Mouse (Mus musculus): ENCODE data around the gene Bicral. TPM values are rescaled to one million over a fixed set of nuclear protein-coding genes. Genes with fewer than 3 reads are reported as not detected.
A peak's percentile ranks its signal among the peaks of the same experiment; 100 is the strongest.

Bicral gene
- 11.4 and 11.8 TPM in 2 replicates for polyA plus RNA-seq (2012; rRNA removed)

DNA sequence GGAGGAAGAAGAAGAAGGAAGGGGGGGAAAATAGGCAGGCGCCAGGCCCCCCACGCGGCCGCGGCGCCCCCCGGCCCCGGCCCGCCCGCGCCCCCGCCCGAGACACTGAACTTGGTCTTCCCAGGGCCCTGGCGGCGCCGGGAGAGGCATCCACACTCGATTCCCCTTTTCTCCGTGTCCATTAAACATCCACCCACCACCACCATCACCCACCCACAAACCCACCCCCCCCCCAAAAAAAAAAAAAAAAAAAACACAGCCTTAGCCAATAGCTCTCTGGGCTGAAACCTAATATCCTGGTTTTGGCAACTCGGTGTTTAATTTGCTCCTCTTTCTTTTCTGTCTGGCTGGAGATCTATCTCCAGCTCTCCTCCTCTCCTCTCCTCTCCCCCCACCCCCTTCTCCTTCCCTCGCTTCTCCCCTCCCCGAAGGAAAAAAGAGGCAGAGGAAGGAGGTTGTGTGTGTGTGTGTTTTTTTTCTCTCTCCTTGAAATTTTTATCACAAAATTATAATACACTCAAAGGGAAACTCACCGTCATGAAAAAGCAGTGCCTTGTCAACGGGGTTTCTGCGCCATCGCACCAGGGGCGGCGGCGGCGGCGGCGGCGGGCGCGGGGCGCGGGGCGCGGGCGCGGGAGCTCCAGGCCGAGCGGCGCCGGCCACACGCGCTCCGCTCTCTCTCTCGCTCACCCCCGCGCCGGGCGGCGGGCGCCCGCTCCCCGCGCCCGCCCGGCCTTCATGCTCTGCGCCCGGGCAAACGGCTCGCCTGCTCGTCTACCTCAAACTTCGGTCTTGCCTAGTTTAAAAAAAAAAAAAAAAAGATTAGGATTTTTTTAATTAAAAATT lies at the start of gene Bicral:
Bicral (minus strand) TSS at position 580 of the 846 bp plus-strand sequence.
- Histone ChIP-seq H3K4me1 (ENCODE audit: control insufficient read depth, insufficient read depth, low read length) (peaks cover 21% of the 10 kb centered on the region), H3K36me3 (ENCODE audit: control insufficient read depth, insufficient read depth, low read length) (no peaks in the 10 kb centered on the region), H3K27me3 (replicated peaks; ENCODE audit: control insufficient read depth, insufficient read depth, low read length) (no peaks in the 10 kb centered on the region), H3K27ac (ENCODE audit: insufficient read depth, low read depth, low read length) (peak within 1 kb of the TSS; percentile 99), H3K4me3 (ENCODE audit: insufficient read depth, low read depth, low read length) (peak within 1 kb of the TSS; percentile 68)
- 1% methylated on average over 59 of the region's 65 CpGs for WGBS
- no peak for TF ChIP-seq CTCF (conservative IDR thresholded peaks at IDR 0.05; ENCODE audit: insufficient read depth, insufficient read length, low read depth, low read length)
- TF ChIP-seq POLR2A (IDR thresholded peaks at IDR 0.05; ENCODE audit: low read depth, low read length), result no peak
- peak; percentile 75 for DNase-seq

DNA sequence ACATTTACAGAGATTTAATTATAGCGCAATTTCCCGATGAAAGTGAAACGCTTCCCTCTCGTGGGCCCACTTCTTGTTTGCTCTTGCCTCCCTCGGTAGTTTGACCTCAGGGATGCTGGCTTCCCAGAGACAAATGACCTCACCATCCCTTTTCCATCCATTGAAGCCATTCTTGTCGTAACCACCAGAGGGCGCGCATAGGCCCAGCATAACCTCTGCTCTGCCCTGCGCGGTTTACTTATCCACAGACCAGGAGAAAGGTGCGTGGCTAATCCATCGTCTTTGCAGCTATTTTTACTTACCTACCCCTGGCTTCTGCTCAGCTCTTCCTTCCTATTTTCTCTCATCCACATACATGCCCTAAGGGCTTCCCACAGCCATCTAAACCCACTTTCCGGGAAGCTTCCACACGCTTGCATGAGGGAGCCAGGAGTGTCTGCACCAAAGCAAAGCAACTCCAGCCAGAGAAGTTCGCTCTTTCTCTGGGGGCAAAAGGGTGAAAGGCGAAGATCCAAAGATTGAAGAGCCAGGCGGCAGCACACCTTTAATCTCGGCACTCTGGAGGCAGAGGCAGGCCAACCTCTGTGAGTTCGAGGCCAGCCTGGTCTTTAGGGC lies 45.7 kb upstream of the Bicral start:
- TF ChIP-seq CTCF (conservative IDR thresholded peaks at IDR 0.05; ENCODE audit: insufficient read depth, insufficient read length, low read depth, low read length), result peak; percentile 96
- TF ChIP-seq POLR2A (IDR thresholded peaks at IDR 0.05; ENCODE audit: low read depth, low read length), result no peak
- Histone ChIP-seq H3K4me1 (ENCODE audit: control insufficient read depth, insufficient read depth, low read length) (no peaks in the 10 kb centered on the region), H3K4me3 (ENCODE audit: insufficient read depth, low read depth, low read length) (no peak overlapping the region), H3K27me3 (replicated peaks; ENCODE audit: control insufficient read depth, insufficient read depth, low read length) (no peaks in the 10 kb centered on the region), H3K27ac (ENCODE audit: insufficient read depth, low read depth, low read length) (no peak overlapping the region), H3K36me3 (ENCODE audit: control insufficient read depth, insufficient read depth, low read length) (no peaks in the 10 kb centered on the region)
- DNase-seq, result peak; percentile 88
- WGBS, result 22% methylated on average over 19 of the region's 19 CpGs

DNA sequence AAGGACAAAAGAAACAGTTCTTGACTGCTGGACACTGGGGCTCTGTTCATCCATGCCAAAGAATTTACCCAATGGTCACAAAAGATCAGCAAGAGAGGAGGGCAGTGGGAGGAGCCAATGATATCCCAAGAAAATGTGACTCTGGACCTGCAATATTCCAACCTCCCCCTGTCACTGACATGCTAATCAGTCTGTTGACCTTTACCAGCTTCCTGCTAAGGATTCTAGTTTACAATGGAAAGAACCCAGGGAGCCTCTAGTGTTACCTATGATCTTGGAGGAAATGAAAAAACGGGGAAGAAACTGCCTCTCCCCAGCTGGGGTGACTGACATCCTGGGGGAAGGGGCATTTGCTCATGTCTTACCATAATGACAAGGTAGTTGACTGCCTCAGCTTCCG lies 42.7 kb upstream of the Bicral start:
- Histone ChIP-seq H3K4me1 (ENCODE audit: control insufficient read depth, insufficient read depth, low read length) (no peaks in the 10 kb centered on the region), H3K36me3 (ENCODE audit: control insufficient read depth, insufficient read depth, low read length) (no peaks in the 10 kb centered on the region), H3K27ac (ENCODE audit: insufficient read depth, low read depth, low read length) (no peak overlapping the region), H3K27me3 (replicated peaks; ENCODE audit: control insufficient read depth, insufficient read depth, low read length) (no peaks in the 10 kb centered on the region), H3K4me3 (ENCODE audit: insufficient read depth, low read depth, low read length) (no peak overlapping the region)
- TF ChIP-seq POLR2A (IDR thresholded peaks at IDR 0.05; ENCODE audit: low read depth, low read length), result no peak
- TF ChIP-seq CTCF (conservative IDR thresholded peaks at IDR 0.05; ENCODE audit: insufficient read depth, insufficient read length, low read depth, low read length), result no peak
- 72% methylated on average over 2 of the region's 2 CpGs for WGBS
- DNase-seq, result no peak

DNA sequence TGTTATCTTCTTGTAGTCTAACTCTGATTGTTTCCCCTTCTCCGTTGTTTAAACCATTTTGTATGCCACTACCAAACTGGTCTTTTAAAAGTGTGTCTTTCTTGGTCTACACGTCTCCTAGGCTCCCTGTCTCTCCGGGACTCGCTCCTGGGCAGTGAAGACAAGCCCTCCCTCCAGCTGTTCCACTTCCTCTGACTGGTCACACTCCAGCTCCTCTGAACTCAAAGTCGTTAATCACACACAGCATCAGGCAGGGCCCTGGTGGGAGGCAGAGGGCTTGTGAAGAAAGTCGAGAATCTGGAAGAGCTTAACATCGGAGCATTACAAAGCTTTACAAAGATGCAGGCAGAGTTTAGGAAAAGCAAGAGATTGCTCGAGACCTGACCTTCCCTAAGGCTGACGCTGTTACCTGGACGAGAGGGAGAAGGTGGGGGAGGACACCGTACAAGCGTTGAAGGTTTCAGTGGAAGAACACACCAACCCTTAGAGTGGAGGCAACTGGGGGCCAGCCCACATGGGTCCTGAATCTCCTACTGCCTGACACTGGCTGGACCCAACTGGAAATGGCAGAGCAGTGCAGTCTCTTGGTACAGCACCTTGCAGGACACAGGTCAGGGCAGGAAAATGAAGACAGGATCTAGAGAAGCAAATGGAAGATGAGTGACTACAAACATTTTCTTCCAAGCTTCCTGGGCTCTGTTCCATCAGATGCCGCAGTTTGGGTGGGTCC lies 39.1 kb upstream of the Bicral start:
- Histone ChIP-seq H3K4me3 (ENCODE audit: insufficient read depth, low read depth, low read length) (no peak overlapping the region), H3K27me3 (replicated peaks; ENCODE audit: control insufficient read depth, insufficient read depth, low read length) (no peaks in the 10 kb centered on the region), H3K4me1 (ENCODE audit: control insufficient read depth, insufficient read depth, low read length) (peaks cover 4% of the 10 kb centered on the region), H3K36me3 (ENCODE audit: control insufficient read depth, insufficient read depth, low read length) (no peaks in the 10 kb centered on the region), H3K27ac (ENCODE audit: insufficient read depth, low read depth, low read length) (peak overlapping the region; percentile 15; the same call in 1 of the 2 replicates)
- WGBS, result 18% methylated on average over 13 of the region's 13 CpGs
- DNase-seq, result peak; percentile 57
- TF ChIP-seq CTCF (conservative IDR thresholded peaks at IDR 0.05; ENCODE audit: insufficient read depth, insufficient read length, low read depth, low read length), result no peak
- TF ChIP-seq POLR2A (IDR thresholded peaks at IDR 0.05; ENCODE audit: low read depth, low read length), result no peak

DNA sequence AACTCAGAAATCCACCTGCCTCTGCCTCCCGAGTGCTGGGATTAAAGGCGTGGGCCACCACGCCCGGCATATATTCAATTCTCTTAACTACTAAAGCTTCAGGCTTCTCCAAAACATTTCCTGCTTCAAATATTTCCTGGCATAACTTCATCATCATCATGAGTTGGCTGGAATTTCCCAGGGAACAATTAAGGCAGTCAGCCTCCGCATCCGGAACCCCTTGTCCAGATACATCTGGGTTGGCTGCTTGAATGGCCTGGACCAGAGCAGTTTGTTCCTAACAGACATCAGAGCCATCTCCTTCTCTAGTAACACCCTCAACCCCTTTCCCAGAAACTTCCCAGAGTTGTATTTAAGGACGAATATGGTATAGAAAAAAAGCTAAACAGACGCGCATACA lies 37.1 kb upstream of the Bicral start:
- Histone ChIP-seq H3K4me1 (ENCODE audit: control insufficient read depth, insufficient read depth, low read length) (peaks cover 13% of the 10 kb centered on the region), H3K27ac (ENCODE audit: insufficient read depth, low read depth, low read length) (no peak overlapping the region), H3K27me3 (replicated peaks; ENCODE audit: control insufficient read depth, insufficient read depth, low read length) (no peaks in the 10 kb centered on the region), H3K4me3 (ENCODE audit: insufficient read depth, low read depth, low read length) (no peak overlapping the region), H3K36me3 (ENCODE audit: control insufficient read depth, insufficient read depth, low read length) (no peaks in the 10 kb centered on the region)
- 69% methylated on average over 9 of the region's 9 CpGs for WGBS
- DNase-seq, result peak; percentile 73
- TF ChIP-seq POLR2A (IDR thresholded peaks at IDR 0.05; ENCODE audit: low read depth, low read length), result no peak
- TF ChIP-seq CTCF (conservative IDR thresholded peaks at IDR 0.05; ENCODE audit: insufficient read depth, insufficient read length, low read depth, low read length), result no peak

DNA sequence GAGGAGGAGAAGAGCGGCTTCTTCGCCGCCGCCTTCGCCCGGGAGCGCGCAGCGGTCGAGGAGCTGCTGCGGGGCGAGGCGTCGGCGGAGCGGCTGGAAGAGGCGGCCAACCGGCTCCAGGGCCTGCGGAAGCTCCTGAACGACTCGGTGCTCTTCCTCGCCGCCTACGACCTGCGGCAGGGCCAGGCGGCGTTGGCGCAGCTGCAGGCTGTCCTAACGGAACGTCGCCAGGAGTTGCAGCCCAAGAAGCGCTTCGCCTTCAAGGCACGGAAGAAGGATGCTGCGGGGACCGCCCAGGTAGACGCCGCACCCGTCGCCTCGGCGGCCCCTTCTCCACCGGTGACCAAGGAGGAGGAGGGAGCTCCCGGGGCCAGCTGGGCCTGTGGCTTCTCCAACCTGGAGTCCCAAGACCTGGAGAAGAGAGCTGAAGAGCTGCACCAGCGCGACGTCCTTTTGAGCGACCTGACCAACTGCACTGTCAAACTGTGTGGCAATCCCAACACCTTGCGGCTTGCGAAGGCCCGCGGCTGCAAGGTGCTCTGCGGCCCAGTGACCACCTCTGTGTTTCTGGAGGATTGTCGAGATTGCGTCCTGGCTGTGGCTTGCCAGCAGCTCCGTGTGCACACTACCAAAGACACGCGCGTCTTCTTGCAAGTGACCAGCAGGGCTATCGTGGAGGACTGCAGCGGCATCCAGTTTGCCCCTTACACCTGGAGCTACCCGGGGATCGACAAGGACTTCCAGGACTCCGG lies 32.7 kb upstream of the Bicral start:
- no peak for TF ChIP-seq POLR2A (IDR thresholded peaks at IDR 0.05; ENCODE audit: low read depth, low read length)
- TF ChIP-seq CTCF (conservative IDR thresholded peaks at IDR 0.05; ENCODE audit: insufficient read depth, insufficient read length, low read depth, low read length), result no peak
- H3K4me3 ChIP-seq (ENCODE audit: insufficient read depth, low read depth, low read length), result peak overlapping the region; percentile 94
- under 1% methylated on average over 64 of the region's 64 CpGs for WGBS
- no peaks in the 10 kb centered on the region for H3K36me3 ChIP-seq (ENCODE audit: control insufficient read depth, insufficient read depth, low read length)
- peak; percentile 40 for DNase-seq
- no peaks in the 10 kb centered on the region for H3K27me3 ChIP-seq (replicated peaks; ENCODE audit: control insufficient read depth, insufficient read depth, low read length)
- peak overlapping the region; percentile 96 for H3K27ac ChIP-seq (ENCODE audit: insufficient read depth, low read depth, low read length)
- H3K4me1 ChIP-seq (ENCODE audit: control insufficient read depth, insufficient read depth, low read length), result peaks cover 13% of the 10 kb centered on the region
